Mouse (Mus musculus): ENCODE results near the gene Atad1.
"Not testable (repeated sequence)": the region's sequence is repeated elsewhere in the genome, so short reads cannot be mapped to it uniquely, and the experiment has no call there.

Atad1 gene

GRCm38 (mm10) chr19:32739686-32740085, at the start of gene Atad1:
Atad1 (minus strand) TSS chr19:32739786.
- in situ Hi-C loops (cut with MboI, MseI) = no loop called here

DNA sequence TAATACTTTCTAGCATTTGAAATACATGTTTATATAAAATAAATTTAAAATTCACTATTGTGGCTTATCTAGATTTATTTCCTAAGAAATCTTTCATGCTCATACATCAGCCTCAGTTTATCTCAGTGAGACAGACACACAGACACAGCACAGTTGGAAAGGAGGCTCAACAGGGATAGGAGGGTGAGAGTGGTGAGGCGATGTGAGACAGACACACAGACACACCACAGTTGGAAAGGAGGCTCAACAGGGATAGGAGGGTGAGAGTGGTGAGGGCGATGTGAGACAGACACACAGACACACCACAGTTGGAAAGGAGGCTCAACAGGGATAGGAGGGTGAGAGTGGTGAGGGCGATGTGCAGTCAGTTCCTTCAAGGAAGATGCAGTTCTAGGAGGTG, 48.4 kb upstream of the Atad1 start:
- in situ Hi-C loops (cut with MboI, MseI) = not testable (repeated sequence)

DNA sequence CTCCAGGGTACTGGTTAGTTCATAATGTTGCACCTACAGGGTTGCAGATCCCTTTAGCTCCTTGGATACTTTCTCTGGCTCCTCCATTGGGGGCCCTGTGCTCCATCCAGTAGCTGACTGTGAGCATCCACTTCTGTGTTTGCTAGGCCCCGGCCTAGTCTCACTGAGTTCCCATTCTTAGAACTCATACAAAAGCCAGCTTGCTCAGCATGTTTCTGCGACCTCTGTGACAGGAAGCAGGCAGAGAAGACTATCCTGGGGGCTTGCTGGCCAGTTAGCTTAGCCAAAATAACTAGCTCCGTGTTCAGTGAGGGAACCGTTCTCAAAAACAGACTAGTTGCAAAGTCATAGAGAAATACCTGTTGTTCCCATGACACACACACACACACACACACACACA, 47.8 kb upstream of the Atad1 start:
- in situ Hi-C loops (cut with MboI, MseI) = not testable (repeated sequence)

GRCm38 (mm10) chr19:32781305-32782071, 41.9 kb upstream of the Atad1 start:
- in situ Hi-C loops (cut with MboI, MseI) = no loop called here

DNA sequence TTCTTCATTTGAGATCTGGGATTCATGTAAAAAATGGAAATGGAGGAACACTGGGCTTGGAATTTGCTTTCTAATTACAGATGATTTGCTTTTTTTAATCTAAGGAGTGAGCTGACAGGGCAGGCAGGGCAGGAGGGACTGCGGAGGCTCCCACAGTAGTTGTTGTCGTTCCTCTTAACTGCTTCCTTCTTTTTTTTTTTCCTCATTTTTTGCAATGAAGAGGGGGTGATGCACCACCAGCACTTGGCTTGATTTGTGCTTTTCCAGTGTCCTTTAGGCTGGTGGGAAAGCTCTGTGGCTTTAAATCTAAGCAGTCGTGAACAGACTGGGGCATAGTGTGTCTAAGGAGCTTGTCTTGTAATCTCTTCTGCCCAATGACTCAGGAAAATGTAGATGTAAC, 39.5 kb upstream of the Atad1 start:
- in situ Hi-C loops (cut with MboI, MseI) = no loop called here

GRCm38 (mm10) chr19:32778411-32778810, 38.8 kb upstream of the Atad1 start:
- in situ Hi-C loops (cut with MboI, MseI) = no loop called here

- in situ Hi-C loops (cut with MboI, MseI) = no loop called here
These were observed 22.9 kb upstream of the Atad1 start for GRCm38 (mm10) chr19:32762493-32762892.

GRCm38 (mm10) chr19:32761162-32761561, 21.6 kb upstream of the Atad1 start:
- in situ Hi-C loops (cut with MboI, MseI) = no loop called here

GRCm38 (mm10) chr19:32760499-32760898, 20.9 kb upstream of the Atad1 start:
- in situ Hi-C loops (cut with MboI, MseI) = no loop called here

DNA sequence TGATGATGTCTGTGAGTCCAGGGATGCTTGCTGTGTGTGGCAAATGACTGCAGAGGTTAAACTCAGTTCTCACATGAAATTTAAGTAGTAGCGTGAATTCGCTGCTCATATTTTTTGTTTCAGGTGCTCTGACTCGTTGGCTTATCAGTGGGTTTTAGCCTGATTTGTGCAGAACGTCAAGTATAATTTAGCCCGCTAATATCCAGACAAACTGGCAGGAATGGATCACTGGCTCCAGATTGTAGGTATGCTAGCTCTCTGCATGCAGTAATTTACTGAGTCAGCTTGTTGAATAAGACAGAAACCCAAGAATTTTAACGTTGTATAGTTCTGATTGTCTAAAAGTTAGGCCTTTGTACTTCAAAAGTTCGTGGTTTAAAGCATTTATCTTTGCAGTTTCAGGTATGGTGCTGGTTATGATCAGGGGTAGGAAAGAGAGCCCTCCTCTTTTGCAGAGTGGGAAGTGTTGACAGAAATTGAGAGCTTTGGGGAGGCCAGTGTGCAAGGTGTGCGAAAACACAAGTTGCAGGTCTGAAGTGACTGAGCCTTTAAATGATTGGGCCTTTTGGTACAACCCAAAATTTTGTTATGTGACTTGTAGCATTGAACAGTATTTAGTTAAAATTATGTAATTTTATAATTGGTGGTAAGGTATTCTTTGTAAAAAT, 19.9 kb upstream of the Atad1 start:
- in situ Hi-C loops (cut with MboI, MseI) = loop anchor here (5.0 to 10.0 kb wide), 5 partner anchors 47 to 468 kb away; no protein-coding TSS in a partner anchor

- in situ Hi-C loops (cut with MboI, MseI) = loop anchor here (5.0 to 10.0 kb wide), 5 partner anchors 46 to 469 kb away; no protein-coding TSS in a partner anchor
These were observed 19.2 kb upstream of the Atad1 start for GRCm38 (mm10) chr19:32758793-32759161.

DNA sequence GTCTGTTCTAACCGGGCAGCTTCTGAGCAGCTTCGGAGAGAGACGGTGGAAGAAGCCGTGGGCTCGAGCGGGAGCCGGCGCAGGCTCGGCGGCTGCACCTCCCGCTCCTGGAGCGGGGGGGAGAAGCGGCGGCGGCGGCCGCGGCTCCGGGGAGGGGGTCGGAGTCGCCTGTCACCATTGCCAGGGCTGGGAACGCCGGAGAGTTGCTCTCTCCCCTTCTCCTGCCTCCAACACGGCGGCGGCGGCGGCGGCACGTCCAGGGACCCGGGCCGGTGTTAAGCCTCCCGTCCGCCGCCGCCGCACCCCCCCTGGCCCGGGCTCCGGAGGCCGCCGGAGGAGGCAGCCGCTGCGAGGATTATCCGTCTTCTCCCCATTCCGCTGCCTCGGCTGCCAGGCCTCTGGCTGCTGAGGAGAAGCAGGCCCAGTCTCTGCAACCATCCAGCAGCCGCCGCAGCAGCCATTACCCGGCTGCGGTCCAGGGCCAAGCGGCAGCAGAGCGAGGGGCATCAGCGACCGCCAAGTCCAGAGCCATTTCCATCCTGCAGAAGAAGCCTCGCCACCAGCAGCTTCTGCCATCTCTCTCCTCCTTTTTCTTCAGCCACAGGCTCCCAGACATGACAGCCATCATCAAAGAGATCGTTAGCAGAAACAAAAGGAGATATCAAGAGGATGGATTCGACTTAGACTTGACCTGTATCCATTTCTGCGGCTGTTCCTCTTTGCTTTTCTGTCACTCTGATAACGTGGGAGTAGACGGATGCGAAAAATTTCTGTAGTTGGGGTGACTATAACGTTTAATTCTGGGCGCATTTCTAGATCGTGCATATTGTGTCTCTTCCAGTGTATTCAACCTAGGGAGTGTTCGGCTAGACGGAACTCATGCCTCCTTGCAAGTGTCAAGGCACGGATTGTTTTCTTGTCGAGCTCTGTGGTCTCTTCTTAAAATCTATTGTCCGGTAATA, 18.5 kb upstream of the Atad1 start:
- in situ Hi-C loops (cut with MboI, MseI) = loop anchor here (5.0 to 10.0 kb wide), 5 partner anchors 46 to 469 kb away; no protein-coding TSS in a partner anchor

DNA sequence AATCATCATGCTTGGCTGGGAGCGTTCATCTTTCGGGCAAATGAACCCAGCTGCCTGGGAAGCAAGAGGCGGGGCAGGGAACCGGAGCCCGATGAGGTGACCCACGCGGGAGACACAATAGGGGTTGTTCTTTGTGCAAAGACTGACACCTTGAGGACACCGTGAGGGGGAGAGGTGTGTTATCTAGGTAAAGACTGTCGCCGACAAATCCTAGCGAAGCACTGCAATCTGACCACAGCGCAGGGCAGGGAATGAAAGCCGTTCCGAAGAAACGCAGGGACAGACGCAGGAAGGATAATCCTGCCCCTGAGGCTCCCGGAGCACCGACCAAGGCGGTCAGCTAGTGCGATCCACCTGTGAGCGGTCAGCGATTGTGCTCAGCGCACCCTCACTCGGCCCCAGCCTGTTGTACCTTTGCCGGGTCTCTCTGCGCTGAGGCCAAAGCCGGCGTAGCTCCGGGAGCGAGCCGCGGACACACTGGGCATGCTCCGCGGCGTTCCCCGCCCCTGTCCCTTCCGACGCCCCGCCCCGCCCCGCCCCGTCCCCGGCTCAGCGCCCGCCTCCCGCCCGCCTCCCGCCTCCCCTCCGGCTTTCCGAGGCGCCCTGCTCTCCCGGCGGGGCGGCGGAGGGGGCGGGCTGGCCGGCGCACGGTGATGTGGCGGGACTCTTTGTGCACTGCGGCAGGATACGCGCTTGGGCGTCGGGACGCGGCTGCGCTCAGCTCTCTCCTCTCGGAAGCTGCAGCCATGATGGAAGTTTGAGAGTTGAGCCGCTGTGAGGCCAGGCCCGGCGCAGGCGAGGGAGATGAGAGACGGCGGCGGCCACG, 17.5 kb upstream of the Atad1 start, which contains the start of gene Pten:
TSS of gene Pten (plus strand) at position 598 of the 826 bp plus-strand sequence.
- in situ Hi-C loops (cut with MboI, MseI) = loop anchor here (5.0 to 10.0 kb wide), 5 partner anchors 45 to 470 kb away; no protein-coding TSS in a partner anchor

GRCm38 (mm10) chr19:32756636-32756899, 17.0 kb upstream of the Atad1 start:
- in situ Hi-C loops (cut with MboI, MseI) = loop anchor here (5.0 to 10.0 kb wide), 5 partner anchors 44 to 471 kb away; no protein-coding TSS in a partner anchor

GRCm38 (mm10) chr19:32755792-32756635, 16.4 kb upstream of the Atad1 start:
- in situ Hi-C loops (cut with MboI, MseI) = loop anchor here (5.0 to 10.0 kb wide), 5 partner anchors 44 to 471 kb away; no protein-coding TSS in a partner anchor

DNA sequence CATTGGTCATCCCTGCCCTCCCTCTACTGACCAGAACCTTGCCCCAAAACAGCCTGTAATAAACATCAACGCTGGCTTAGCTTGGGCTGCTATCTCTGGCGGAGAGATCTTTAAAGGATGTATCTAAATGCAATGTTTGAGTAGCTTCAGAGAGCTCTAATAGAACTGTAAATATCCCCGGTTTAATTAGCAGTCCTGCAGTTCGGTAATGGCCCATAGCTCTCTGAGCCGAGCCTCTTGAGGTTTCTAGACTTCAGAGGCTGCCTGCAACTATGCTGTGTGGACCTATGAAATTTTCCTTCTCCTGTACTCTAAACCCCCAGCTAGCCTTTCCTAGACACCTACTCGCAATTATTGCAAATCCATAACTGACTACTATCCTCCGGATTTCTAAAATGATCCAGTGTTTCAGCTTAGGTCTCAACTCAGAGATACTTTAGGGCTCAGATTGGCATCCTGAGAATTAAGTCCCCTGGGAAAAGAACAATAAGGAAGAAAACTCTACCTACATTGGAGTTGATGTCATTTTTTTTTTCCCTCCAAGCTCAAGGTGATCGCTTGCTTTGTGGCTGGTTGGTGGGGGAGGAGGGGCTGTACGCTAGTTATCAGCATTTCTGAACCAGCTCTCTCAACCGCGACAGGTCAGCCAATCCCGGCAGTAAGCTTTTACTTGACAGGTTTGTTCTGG, 15.7 kb upstream of the Atad1 start:
- in situ Hi-C loops (cut with MboI, MseI) = loop anchor here (5.0 to 10.0 kb wide), 5 partner anchors 43 to 472 kb away; no protein-coding TSS in a partner anchor

DNA sequence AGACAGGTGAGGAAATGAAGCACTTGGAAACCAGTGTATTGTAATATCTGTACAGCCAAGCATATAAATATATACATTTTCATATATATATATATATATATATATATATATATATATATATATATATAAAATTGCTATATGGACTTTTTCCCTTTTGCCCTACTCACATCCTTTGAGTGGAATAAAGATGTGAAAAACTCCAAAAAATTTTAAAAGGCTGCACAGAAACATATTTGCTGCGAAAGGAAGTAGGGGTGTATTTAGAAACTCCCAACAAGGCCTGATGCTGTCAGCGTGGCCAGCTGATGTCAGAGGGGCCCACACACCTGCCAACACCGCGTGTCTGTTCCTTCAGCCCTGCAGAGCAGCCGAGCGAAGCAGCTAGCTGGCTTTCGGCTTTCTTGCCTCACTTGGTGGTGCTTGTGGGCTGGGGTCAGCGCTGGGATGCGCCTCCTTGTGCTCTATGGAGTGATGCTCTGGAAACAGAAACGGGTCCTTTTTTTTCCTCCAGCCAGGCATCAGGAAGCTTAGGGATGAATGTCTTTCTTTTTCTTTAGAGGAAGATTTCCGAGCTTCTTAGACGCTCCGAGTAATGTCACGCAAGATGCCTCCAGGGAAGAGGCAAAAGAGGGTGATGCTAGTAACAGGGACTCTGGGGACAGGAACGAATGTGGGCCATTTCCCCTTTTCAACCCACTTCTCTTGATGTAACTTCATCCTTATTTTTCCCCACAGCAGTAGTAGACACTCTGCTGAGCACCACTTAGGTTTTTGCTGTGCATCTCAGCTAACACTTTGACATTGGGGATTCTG, 14.8 kb upstream of the Atad1 start:
- in situ Hi-C loops (cut with MboI, MseI) = loop anchor here (5.0 to 10.0 kb wide), 2 partner anchors 350 to 473 kb away; no protein-coding TSS in a partner anchor

- in situ Hi-C loops (cut with MboI, MseI) = loop anchor here (5.0 to 10.0 kb wide), 2 partner anchors 351 to 474 kb away; no protein-coding TSS in a partner anchor
These were observed 13.8 kb upstream of the Atad1 start for GRCm38 (mm10) chr19:32753386-32753785.
